Mouse (Mus musculus) neural tube, embryonic 15.5 days (tissue): ENCODE measurements around the gene Tas2r126. TPM values are rescaled to one million over a fixed set of nuclear protein-coding genes. Genes with fewer than 3 reads are reported as not detected.

ENCODE experiments used
- polyA plus RNA-seq: library from polyadenylated mRNA; unstranded; fragments of >200 nt; fragmentation: Nextera tagmentation; extraction: Ambion mirVana; gene quantifications from 2 replicates; pipeline ENCODE4 v1.2.1, GENCODE M21; 2015

The Tas2r126 gene
- polyA plus RNA-seq, 1 experiment from 2014 or later, result not detected

Other genes with a start within 250 kb of the Tas2r126 start
- not detected in 2 replicates for gene Tas2r144, start 219.2 kb upstream of the Tas2r126 start, polyA plus RNA-seq
- gene Gstk1, start 188.6 kb upstream of the Tas2r126 start, polyA plus RNA-seq, result 13.7 and 14.4 TPM in 2 replicates
- 0.13 and 0.68 TPM in 2 replicates for gene Tmem139, start 172.6 kb upstream of the Tas2r126 start, polyA plus RNA-seq
- 27.1 and 35.9 TPM in 2 replicates for gene Casp2, start 169.6 kb upstream of the Tas2r126 start, polyA plus RNA-seq
- gene Clcn1, start 147.8 kb upstream of the Tas2r126 start, polyA plus RNA-seq, result 1.1 and 1.2 TPM in 2 replicates
- 6.9 and 8.2 TPM in 2 replicates for gene Fam131b, start 109.9 kb upstream of the Tas2r126 start, polyA plus RNA-seq
- gene Zyx, start 84.9 kb upstream of the Tas2r126 start, polyA plus RNA-seq, result 60.0 and 72.5 TPM in 2 replicates
- gene Epha1, start 61.3 kb upstream of the Tas2r126 start, polyA plus RNA-seq, result 0.24 and 1.9 TPM in 2 replicates
- gene Tas2r143, start 34.3 kb upstream of the Tas2r126 start, polyA plus RNA-seq, result not detected in 2 replicates
- not detected in 2 replicates for gene Tas2r135, start 29.1 kb upstream of the Tas2r126 start, polyA plus RNA-seq
- gene Olfr458, start 30.7 kb downstream of the Tas2r126 start, polyA plus RNA-seq, result not detected in 2 replicates
- not detected in 2 replicates for gene Olfr457, start 41.8 kb downstream of the Tas2r126 start, polyA plus RNA-seq
- gene Olfr456, start 52.7 kb downstream of the Tas2r126 start, polyA plus RNA-seq, result not detected in 2 replicates
- not detected in 2 replicates for gene Olfr455, start 113.1 kb downstream of the Tas2r126 start, polyA plus RNA-seq
- gene Tcaf3, start 163.2 kb downstream of the Tas2r126 start, polyA plus RNA-seq, result not detected in 2 replicates
- gene Tcaf2, start 210.7 kb downstream of the Tas2r126 start, polyA plus RNA-seq, result 2.6 and 4.2 TPM in 2 replicates